Mouse (Mus musculus) heart, adult 2 months (tissue): ENCODE data around the gene Smg1. TPM values are rescaled to one million over a fixed set of nuclear protein-coding genes. Genes with fewer than 3 reads are reported as not detected.

Source experiments
- DNase-seq, 2 experiments: peaks; one replicate each; pipeline ENCODE4 v3.0.0; 2021
- H3K27ac ChIP-seq: fragments of 200-600 bp; 2 replicates; pipeline ENCODE4 v1.8.1; 2022
- H3K27me3 ChIP-seq: fragments of 200-500 bp; 2 replicates; pipeline ENCODE4 v1.6.1; 2012; ENCODE audit warnings: mild to moderate bottlenecking, low read length, inconsistent platforms, mixed read lengths; ENCODE audit not compliant: control insufficient read depth, insufficient read depth
- H3K36me3 ChIP-seq: fragments of 200-500 bp; 2 replicates; pipeline ENCODE4 v1.6.1; 2012; ENCODE audit warnings: low read length, inconsistent platforms; ENCODE audit not compliant: control insufficient read depth, insufficient read depth
- H3K4me1 ChIP-seq: fragments of 200-500 bp; 2 replicates; pipeline ENCODE4 v1.6.1; 2011; ENCODE audit warnings: low read length; ENCODE audit not compliant: control insufficient read depth, insufficient read depth
- H3K4me3 ChIP-seq: fragments of 200-600 bp; 2 replicates; pipeline ENCODE4 v1.8.1; 2022
- H3K79me2 ChIP-seq: fragments of 200-500 bp; replicated peaks from 2 replicates; pipeline ENCODE4 v1.6.1; 2012; ENCODE audit warnings: mild to moderate bottlenecking, inconsistent platforms, low read length, moderate library complexity, mixed read lengths; ENCODE audit not compliant: control insufficient read depth, insufficient read depth
- H3K9ac ChIP-seq: fragments of 200-500 bp; 2 replicates; pipeline ENCODE4 v1.6.1; 2012; ENCODE audit warnings: low read depth, mild to moderate bottlenecking, control low read depth, inconsistent platforms, low read length, mixed read lengths
- CTCF ChIP-seq: fragments of 200-600 bp; IDR thresholded peaks from 2 replicates; pipeline ENCODE4 v1.8.1; 2022; ENCODE audit warnings: antibody characterized with exemption, mild to moderate bottlenecking, moderate library complexity
- EP300 ChIP-seq: fragments of 200-500 bp; IDR thresholded peaks from 2 replicates; pipeline ENCODE4 v1.6.1; 2011; ENCODE audit warnings: low read depth, low read length, control low read depth; ENCODE audit not compliant: insufficient read depth
- POLR2A ChIP-seq: fragments of 200-500 bp; IDR thresholded peaks from 2 replicates; pipeline ENCODE4 v1.6.1; 2011; ENCODE audit warnings: mild to moderate bottlenecking, low read depth, low read length, control low read depth; ENCODE audit not compliant: insufficient read depth
- WGBS: fragments of 180-500 bp; shearing (Covaris S2); methylation state at CpG from one replicate; pipeline ENCODE4 v1.1.7; 2018; 5-methylcytosine and 5-hydroxymethylcytosine counted together
- intact Hi-C: fragments of 180-260 bp; cut with DNase I; formaldehyde crosslinking; loops from one replicate; pipeline ENCODE4 v1.15.1; 2025
- polyA plus RNA-seq: library from polyadenylated mRNA; depleted of rRNA; stranded (reverse); fragments of >200 nt; gene quantifications from 2 replicates; pipeline ENCODE4 v1.2.3, GENCODE M21; 2012
- total RNA-seq, 2 experiments: library from RNA; stranded (reverse); gene quantifications; 2 replicates each; pipeline ENCODE4 v1.2.3; 2021

The Smg1 gene
- total and polyA plus RNA-seq, 3 experiments = 12.6 to 32.4 (median 31.3) TPM

DNA sequence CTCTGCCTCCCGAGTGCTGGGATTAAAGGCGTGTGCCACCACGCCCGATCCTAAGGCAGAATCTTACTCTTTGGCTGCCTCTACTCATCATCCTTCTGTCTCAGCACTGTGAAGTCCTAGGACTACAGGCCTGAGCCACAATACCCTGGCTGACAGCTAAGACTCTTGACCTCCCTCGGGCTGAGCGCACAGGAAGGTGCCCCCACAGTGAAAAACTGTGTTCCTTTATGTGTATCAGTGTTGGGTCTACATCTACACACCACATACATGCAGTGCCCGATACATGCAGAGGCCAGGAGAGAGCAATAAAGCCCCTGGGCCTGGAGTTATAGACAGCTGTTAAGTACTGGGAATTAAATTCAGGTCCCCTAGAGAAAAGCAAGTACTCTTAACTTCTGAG is 121.2 kb downstream of the Smg1 start:
- H3K36me3 ChIP-seq = peaks cover 3% of the 10 kb centered on the region
- intact Hi-C loops = no loop called here

DNA sequence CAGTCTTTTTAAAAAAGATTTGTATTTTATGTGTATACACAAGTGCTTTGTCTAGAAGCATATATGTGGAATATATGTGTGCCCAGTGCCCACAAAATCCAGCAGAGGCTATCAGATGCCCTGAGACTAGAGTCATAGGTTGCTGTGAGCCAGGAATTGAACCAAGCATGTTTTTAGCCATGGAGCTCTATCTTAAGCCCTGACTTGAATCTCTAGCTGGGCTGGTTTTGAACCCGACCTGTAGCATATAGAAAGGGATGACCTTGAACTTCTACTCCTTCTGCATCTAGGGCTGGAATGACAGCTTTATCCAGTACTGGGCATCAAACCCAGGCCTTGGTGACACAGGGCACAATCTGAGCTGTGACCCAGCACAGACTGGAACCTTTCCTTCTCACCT is 122.8 kb downstream of the Smg1 start:
- Histone ChIP-seq H3K27me3 (no peaks in the 10 kb centered on the region), H3K36me3 (no peaks in the 10 kb centered on the region; the same call in 1 of the 2 replicates), H3K9ac (no peak overlapping the region), H3K27ac (no peak overlapping the region), H3K79me2 (peaks cover 2% of the 10 kb centered on the region; the same call in 1 of the 2 replicates), H3K4me3 (no peak overlapping the region), H3K4me1 (no peaks in the 10 kb centered on the region)
- DNase-seq = no peak
- intact Hi-C loops = no loop called here
- TF ChIP-seq CTCF = no peak
- no peak for TF ChIP-seq EP300
- no peak for TF ChIP-seq POLR2A
- WGBS = 85% methylated on average over 1 of the region's 1 CpGs

More for the DNA sequence above, 121.2 kb downstream of the Smg1 start:
- Histone ChIP-seq H3K4me3 (no peak overlapping the region), H3K4me1 (no peaks in the 10 kb centered on the region; the same call in 1 of the 2 replicates), H3K9ac (no peak overlapping the region), H3K27ac (no peak overlapping the region), H3K79me2 (peaks cover 3% of the 10 kb centered on the region), H3K27me3 (no peaks in the 10 kb centered on the region)
- 96% methylated on average over 7 of the region's 7 CpGs for WGBS
- DNase-seq = no peak
- TF ChIP-seq POLR2A (no peak), EP300 (no peak), CTCF (no peak)

DNA sequence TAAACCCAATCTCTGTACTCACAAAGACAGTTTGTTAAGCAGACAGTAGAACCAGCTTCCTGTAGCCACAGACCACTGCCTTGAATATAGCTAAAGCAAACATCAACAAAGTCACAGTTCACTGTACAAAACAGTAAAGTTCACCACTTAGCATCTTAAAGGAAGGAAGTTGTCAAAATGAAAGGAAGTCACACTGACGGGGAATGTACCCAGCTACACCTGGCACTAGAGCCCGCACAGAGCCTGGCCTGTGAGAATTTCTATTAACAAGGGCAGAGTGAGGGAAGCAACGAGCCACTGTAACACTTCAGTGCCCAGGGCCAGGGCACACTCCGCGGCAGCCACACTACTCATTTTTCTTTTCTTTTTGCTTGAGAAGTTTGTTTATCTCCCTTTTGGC is 123.5 kb downstream of the Smg1 start:
- Histone ChIP-seq H3K79me2 (peaks cover 4% of the 10 kb centered on the region; the same call in 1 of the 2 replicates), H3K4me1 (no peaks in the 10 kb centered on the region), H3K27me3 (no peaks in the 10 kb centered on the region), H3K36me3 (no peaks in the 10 kb centered on the region; the same call in 1 of the 2 replicates), H3K4me3 (no peak overlapping the region), H3K9ac (no peak overlapping the region), H3K27ac (no peak overlapping the region)
- TF ChIP-seq CTCF (no peak), EP300 (no peak), POLR2A (no peak)
- intact Hi-C loops = loop anchor here (10.0 kb wide), 2 partner anchors 415 to 595 kb away; partner anchors contain the start of genes Ccp110 and Coq7
- 61% methylated on average over 5 of the region's 5 CpGs for WGBS
- DNase-seq = no peak

DNA sequence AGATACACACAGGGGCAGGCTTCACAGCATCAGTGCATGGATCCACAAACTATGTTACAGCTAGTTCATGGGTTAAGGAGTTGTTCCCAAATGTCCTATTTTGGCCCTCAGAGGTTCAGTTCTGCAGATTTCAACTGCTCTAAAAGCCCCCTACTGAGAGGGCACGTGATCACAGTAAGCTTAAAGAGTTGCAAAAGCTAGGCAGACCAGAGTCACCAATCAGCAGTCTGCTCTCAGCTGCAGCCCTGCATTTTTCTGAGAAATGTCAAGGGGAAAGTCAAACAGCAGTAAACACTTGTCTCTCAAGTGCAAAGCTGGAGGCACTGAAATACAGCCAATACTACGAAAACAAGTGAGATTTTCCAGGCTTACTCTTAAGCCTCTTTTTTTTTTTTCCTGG is 124.3 kb downstream of the Smg1 start:
- TF ChIP-seq POLR2A = no peak
- DNase-seq = no peak
- Histone ChIP-seq H3K27me3 (no peaks in the 10 kb centered on the region), H3K36me3 (peaks cover 7% of the 10 kb centered on the region), H3K79me2 (0 out of 2 replicates have a peak, but pooled peaks cover 2% of the 10 kb centered on the region), H3K9ac (no peak overlapping the region), H3K4me1 (no peaks in the 10 kb centered on the region), H3K4me3 (no peak overlapping the region), H3K27ac (no peak overlapping the region)
- intact Hi-C loops = loop anchor here (10.0 kb wide), 2 partner anchors 416 to 596 kb away; partner anchors contain the start of genes Ccp110 and Coq7
- 62% methylated on average over 2 of the region's 2 CpGs for WGBS

DNA sequence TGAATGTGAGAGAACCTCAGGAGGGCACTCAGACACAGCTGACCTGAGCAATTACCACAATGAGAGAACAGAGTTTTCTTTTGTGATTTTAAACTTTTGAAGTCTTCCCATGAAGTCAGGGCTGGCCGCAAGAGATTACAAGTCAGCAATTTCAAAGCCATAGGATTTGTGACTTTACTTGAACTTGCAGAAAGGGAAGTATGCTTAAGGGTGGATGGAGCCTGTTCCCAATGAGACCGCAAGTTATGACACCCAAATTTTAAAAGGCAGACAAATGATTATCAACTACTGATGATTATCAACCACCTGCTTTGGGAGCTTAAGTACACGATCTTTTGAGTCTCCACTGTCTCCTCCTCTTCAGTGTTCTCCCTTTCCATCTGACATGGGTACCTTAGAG is 125.0 kb downstream of the Smg1 start:
- no peak for DNase-seq
- H3K4me3 ChIP-seq = no peak overlapping the region
- H3K27ac ChIP-seq = no peak overlapping the region
- no peak overlapping the region for H3K9ac ChIP-seq
- TF ChIP-seq CTCF = no peak
- no peak for TF ChIP-seq POLR2A
- TF ChIP-seq EP300 = no peak
- peaks cover 15% of the 10 kb centered on the region for H3K36me3 ChIP-seq
- no peaks in the 10 kb centered on the region; the same call in 1 of the 2 replicates for H3K4me1 ChIP-seq
- WGBS = 79% methylated on average over 3 of the region's 3 CpGs
- H3K79me2 ChIP-seq = peaks cover 2% of the 10 kb centered on the region; the same call in 1 of the 2 replicates
- H3K27me3 ChIP-seq = no peaks in the 10 kb centered on the region
- intact Hi-C loops = loop anchor here (10.0 kb wide), 2 partner anchors 416 to 596 kb away; partner anchors contain the start of genes Ccp110 and Coq7

DNA sequence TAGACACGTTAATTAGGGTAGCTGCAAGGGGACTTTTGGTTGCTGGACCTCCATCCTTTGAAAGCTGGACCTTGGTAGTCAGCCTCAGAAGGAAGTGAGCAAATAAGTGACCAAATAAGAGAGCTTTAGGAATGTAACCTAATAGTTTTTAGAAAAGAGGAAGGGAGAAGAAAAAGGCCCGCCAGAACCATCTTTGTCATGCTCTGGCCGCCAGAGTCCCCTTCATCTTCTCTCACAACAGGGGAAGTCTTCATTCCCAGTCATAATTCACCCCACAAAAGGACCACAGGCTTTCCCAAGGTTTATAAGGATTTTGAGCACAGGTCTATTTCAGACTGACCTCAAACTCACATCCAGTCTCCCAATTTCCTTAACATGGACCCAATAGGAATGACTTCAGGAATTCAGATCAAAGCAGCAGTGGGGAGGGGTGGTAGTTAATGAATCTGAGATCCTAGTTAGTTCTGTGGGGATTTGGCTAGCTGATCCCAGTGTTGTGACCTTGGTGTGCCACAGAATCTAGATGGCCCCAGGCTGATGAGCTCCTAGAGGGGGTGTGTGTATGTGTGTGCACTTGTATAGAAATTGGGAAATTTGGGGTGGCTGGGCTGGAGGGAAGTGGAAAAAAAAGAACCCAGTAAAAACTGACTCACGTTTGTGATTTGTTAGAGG is 125.8 kb downstream of the Smg1 start:
- Histone ChIP-seq H3K27me3 (no peaks in the 10 kb centered on the region), H3K9ac (no peak overlapping the region), H3K36me3 (peaks cover 22% of the 10 kb centered on the region), H3K79me2 (peaks cover 2% of the 10 kb centered on the region; the same call in 1 of the 2 replicates), H3K4me1 (peaks cover 3% of the 10 kb centered on the region), H3K4me3 (no peak overlapping the region), H3K27ac (no peak overlapping the region)
- WGBS = 62% methylated on average over 4 of the region's 4 CpGs
- TF ChIP-seq POLR2A = no peak
- TF ChIP-seq EP300 = no peak
- TF ChIP-seq CTCF = no peak
- no peak for DNase-seq
- intact Hi-C loops = loop anchor here (10.0 kb wide), 2 partner anchors 417 to 597 kb away; partner anchors contain the start of genes Ccp110 and Coq7
